Mouse (Mus musculus) CD4-positive naive resting alpha-beta T cell, adult 57 days (primary cell): ENCODE measurements around the gene Inafm1. TPM values are rescaled to one million over a fixed set of nuclear protein-coding genes. Genes with fewer than 3 reads are reported as not detected.

Experiments used
- total RNA-seq: library from RNA; stranded (reverse); gene quantifications from one replicate; pipeline ENCODE4 v1.2.4, GENCODE M21; 2023

Gene Inafm1
- total RNA-seq = 37.6 TPM

GRCm38 (mm10) chr7:16273081-16273765, at the start of gene Inafm1:
TSS of gene Inafm1 (minus strand) at chr7:16273617.

GRCm38 (mm10) chr7:16308093-16308492, 34.7 kb upstream of the Inafm1 start, which contains the start of gene Bbc3:
TSS of gene Bbc3 (plus strand) at chr7:16308393.

GRCm38 (mm10) chr7:16286026-16286961, 12.9 kb upstream of the Inafm1 start, which contains the start of gene Ccdc9:
TSS of gene Ccdc9 (minus strand) at chr7:16286795.

GRCm38 (mm10) chr7:16259110-16259590, 14.3 kb downstream of the Inafm1 start, which contains the start of gene C5ar1:
TSS of gene C5ar1 (minus strand) at chr7:16259540.

GRCm38 (mm10) chr7:16244067-16244466, 29.4 kb downstream of the Inafm1 start, which contains the start of gene C5ar2:
TSS of gene C5ar2 (minus strand) at chr7:16244154.

Other genes with a start within 250 kb of the Inafm1 start
- gene Bicra, start 225.7 kb downstream of the Inafm1 start, total RNA-seq = 63.8 TPM
- gene Zfp541, start 211.8 kb downstream of the Inafm1 start, total RNA-seq = 0.18 TPM
- 226 TPM for gene Napa, start 175.2 kb downstream of the Inafm1 start, total RNA-seq
- 35.3 TPM for gene Kptn, start 153.7 kb downstream of the Inafm1 start, total RNA-seq
- gene Slc8a2, start 143.8 kb downstream of the Inafm1 start, total RNA-seq = 0.21 TPM
- 52.4 TPM for gene Meis3, start 98.5 kb downstream of the Inafm1 start, total RNA-seq
- gene Dhx34, start 51.6 kb downstream of the Inafm1 start, total RNA-seq = 29.4 TPM
- gene C5ar2, start 29.5 kb downstream of the Inafm1 start, total RNA-seq = 0.21 TPM
- 0.38 TPM for gene C5ar1, start 14.1 kb downstream of the Inafm1 start, total RNA-seq
- 347 TPM for gene Ccdc9, start 13.2 kb upstream of the Inafm1 start, total RNA-seq
- 71.4 TPM for gene Bbc3, start 34.8 kb upstream of the Inafm1 start, total RNA-seq
- 50.6 TPM for gene Sae1, start 114.2 kb upstream of the Inafm1 start, total RNA-seq
- gene Zc3h4, start 127.3 kb upstream of the Inafm1 start, total RNA-seq = 83.4 TPM
- gene Tmem160, start 179.2 kb upstream of the Inafm1 start, total RNA-seq = 40.0 TPM
- not detected for gene Npas1, start 204.1 kb upstream of the Inafm1 start, total RNA-seq